Mouse (Mus musculus) testis, postnatal 10 days (tissue): ENCODE measurements around the gene Olfr171.
"Not testable (repeated sequence)": the region's sequence is repeated elsewhere in the genome, so short reads cannot be mapped to it uniquely, and the experiment has no call there.

Experiments
- DNase-seq: peaks from one replicate; pipeline ENCODE4 v3.0.0; 2021; ENCODE audit warnings: low spot score

Olfr171 gene

GRCm38 (mm10) chr16:19629816-19630215, at the start of gene Olfr171:
Gene Olfr171, minus strand, starts transcription at chr16:19629916.
- DNase-seq: no peak

GRCm38 (mm10) chr16:19670768-19671357, 41.1 kb upstream of the Olfr171 start:
- no peak for DNase-seq

- DNase-seq: no peak
Measured at GRCm38 (mm10) chr16:19666312-19666711, 36.6 kb upstream of the Olfr171 start.

GRCm38 (mm10) chr16:19611782-19612181, 17.9 kb downstream of the Olfr171 start, which contains the start of gene Olfr170:
Gene Olfr170, minus strand, starts transcription at chr16:19611882.
- DNase-seq: not testable (repeated sequence)

GRCm38 (mm10) chr16:19603166-19603565, 26.6 kb downstream of the Olfr171 start:
- DNase-seq: no peak
